Mouse (Mus musculus) macrophage (primary cell): Measurements from ENCODE around the gene Gm37240. TPM values are rescaled to one million over a fixed set of nuclear protein-coding genes. Genes with fewer than 3 reads are reported as not detected.

Experiments
- H3K27ac ChIP-seq: fragments of 350-480 bp; formaldehyde crosslinking; 2 replicates; pipeline ENCODE4 v1.9.0; 2021
- H3K36me3 ChIP-seq: fragments of 350-480 bp; formaldehyde crosslinking; 2 replicates; pipeline ENCODE4 v1.9.0; 2021; ENCODE audit errors: inconsistent target
- H3K4me3 ChIP-seq: fragments of 350-480 bp; formaldehyde crosslinking; 2 replicates; pipeline ENCODE4 v1.9.0; 2021; ENCODE audit errors: inconsistent target
- H3K79me2 ChIP-seq: fragments of 350-480 bp; formaldehyde crosslinking; 2 replicates; pipeline ENCODE4 v1.9.0; 2021; ENCODE audit errors: inconsistent target
- WGBS: methylation state at CpG from one replicate; pipeline ENCODE4 v1.1.7; 2026; ENCODE audit warnings: inconsistent platforms; ENCODE audit not compliant: missing documents; 5-methylcytosine and 5-hydroxymethylcytosine counted together
- polyA plus RNA-seq: library from polyadenylated mRNA; stranded (reverse); fragments of 250-400 nt; gene quantifications from 3 replicates; pipeline ENCODE4 v1.2.4, GENCODE M21; 2018; ENCODE audit warnings: inconsistent platforms

The Gm37240 gene
- polyA plus RNA-seq, 1 experiment from 2014 or later, result not detected

DNA sequence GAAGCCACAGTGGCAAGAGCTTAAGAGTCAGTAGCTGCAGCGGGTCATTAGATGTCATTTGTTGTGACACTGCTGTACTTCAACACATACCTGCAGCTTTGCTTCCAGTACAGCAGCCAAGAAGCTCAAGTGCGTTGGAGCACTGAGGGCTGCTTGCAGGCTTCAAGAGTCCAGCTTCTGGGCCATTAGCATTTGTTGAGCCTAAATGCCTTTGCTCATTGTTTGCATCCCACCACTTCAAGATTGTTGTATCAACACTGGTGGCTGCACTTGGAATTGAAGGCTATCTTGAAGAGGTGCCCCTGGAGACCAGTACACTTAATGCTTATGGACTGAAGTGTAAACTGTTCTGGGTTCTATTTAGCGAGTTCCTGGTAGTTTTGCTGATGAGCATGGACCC is 280.4 kb downstream of the Gm37240 start:
- H3K27ac ChIP-seq, result no peak overlapping the region
- H3K4me3 ChIP-seq, result no peak overlapping the region
- 92% methylated on average over 3 of the region's 3 CpGs for WGBS
- no peaks in the 10 kb centered on the region for H3K36me3 ChIP-seq
- no peaks in the 10 kb centered on the region for H3K79me2 ChIP-seq

DNA sequence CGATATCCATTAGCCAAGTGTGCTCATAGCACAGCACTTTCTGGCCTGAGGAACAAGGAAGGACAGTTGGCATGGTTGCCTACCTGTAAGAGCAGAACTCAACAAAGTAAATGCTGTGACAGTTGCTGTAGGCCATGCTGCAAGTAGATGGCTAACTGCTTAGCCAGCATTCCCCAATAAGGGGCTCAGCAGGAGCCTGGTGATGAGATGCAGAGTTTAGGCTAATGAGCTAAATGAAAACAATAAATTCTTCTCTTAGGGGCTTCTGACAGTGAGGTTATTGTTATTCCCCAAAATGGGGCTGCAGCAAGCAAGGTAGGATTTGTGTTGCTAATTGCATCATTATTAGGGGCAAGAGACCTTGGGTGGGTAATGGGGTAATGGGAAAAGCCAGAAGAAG is 283.5 kb downstream of the Gm37240 start:
- 100% methylated on average over 1 of the region's 1 CpGs for WGBS
- H3K36me3 ChIP-seq, result no peaks in the 10 kb centered on the region
- H3K79me2 ChIP-seq, result no peaks in the 10 kb centered on the region
- no peak overlapping the region for H3K27ac ChIP-seq
- no peak overlapping the region for H3K4me3 ChIP-seq

DNA sequence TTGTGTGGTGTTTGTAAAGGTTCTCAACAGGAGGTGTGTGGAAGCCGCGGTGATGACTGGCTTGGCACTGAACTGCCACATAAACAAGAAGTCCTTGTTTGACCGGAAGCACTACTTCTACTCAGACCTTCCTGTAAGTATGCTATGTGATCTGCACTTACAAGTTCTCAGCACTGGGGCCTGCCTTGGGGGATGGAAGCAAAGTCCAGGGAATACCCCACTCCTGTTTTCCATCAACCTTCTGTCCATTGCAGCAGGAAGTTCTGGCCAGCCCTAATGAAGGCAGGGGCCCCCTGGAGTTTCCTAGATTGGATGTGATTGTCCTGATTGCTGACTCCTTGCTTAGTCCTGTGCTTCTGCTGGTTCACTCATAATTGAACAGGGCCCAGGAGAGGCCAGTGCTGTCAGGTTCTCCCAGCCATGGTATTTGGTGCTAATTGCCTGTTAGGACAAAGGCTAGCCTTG is 285.4 kb downstream of the Gm37240 start:
- WGBS, result 67% methylated on average over 3 of the region's 3 CpGs
- Histone ChIP-seq H3K27ac (no peak overlapping the region), H3K4me3 (no peak overlapping the region), H3K36me3 (no peaks in the 10 kb centered on the region), H3K79me2 (no peaks in the 10 kb centered on the region)

DNA sequence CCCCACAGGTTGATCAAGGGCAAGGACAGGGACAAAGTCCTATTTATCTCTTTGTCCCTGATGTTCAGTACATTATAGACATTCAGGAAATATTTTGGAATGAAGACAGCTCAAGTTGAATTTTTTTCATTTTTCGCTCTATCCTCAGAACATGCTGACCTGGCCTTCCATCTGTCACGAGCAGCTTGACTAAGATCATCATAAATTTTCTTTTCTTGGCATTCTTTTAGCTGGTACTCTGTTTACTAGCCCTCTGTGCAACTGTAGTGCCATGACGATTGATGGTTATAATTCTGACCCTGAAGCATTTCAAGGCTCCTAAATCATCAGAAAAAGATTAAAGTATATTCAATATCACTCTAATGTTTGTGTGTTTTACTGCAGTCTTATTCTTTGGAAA is 287.8 kb downstream of the Gm37240 start:
- no peaks in the 10 kb centered on the region for H3K79me2 ChIP-seq
- H3K36me3 ChIP-seq, result no peaks in the 10 kb centered on the region
- 93% methylated on average over 3 of the region's 3 CpGs for WGBS
- no peak overlapping the region for H3K4me3 ChIP-seq
- H3K27ac ChIP-seq, result no peak overlapping the region

DNA sequence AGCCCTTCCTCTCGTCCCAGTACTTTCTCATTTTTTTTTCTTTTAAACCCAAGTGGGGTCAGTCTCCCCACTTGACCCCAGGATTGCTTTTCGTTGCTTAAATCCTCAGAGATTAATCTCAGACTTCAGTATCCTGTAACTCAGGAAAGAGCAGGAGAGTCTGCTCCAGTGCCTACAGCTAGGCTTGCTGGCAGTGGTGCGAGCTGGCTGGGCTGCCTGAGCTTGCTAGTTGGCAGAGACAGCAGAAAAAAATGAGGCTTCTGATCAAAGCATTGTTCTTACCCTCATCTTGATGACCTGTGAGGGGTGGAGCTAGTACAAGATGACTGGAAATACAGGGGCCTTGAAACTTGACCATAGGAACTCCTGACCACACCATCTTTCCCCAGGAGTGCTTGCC is 292.9 kb downstream of the Gm37240 start:
- no peak overlapping the region for H3K27ac ChIP-seq

DNA sequence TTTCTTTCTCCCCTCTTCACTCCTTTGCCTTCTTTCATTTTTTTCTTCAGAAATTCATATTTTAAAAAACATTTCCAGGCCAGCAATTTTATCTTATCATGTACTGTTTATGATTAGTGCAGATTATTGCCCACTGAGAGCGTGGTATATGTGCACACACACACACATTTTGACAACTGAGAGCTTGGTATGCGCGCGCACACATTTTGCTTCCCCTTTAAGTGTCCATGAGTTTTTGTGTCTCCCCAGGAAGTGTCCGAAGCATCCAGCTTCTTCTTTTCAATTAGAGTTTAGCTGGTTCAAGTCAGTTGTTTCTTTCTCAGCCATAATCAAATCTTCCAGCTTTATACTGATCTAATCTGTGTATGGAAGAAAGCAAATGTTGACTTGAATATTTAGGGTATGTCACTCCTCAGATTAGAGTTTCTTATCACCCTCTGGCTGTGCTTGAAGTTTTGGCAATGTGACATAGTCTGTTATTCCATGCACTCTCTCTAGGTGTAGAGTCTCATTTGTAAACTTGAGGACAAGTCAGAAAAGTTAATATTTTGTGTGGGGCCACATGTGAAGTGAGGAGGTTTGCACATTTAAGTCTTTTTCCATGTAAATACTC is 294.6 kb downstream of the Gm37240 start:
- Histone ChIP-seq H3K27ac (no peak overlapping the region), H3K79me2 (no peaks in the 10 kb centered on the region), H3K4me3 (no peak overlapping the region), H3K36me3 (no peaks in the 10 kb centered on the region)
- 93% methylated on average over 5 of the region's 5 CpGs for WGBS

More for the DNA sequence above, 292.9 kb downstream of the Gm37240 start:
- no peak overlapping the region for H3K4me3 ChIP-seq
- 100% methylated on average over 3 of the region's 3 CpGs for WGBS
- no peaks in the 10 kb centered on the region for H3K79me2 ChIP-seq
- no peaks in the 10 kb centered on the region for H3K36me3 ChIP-seq

DNA sequence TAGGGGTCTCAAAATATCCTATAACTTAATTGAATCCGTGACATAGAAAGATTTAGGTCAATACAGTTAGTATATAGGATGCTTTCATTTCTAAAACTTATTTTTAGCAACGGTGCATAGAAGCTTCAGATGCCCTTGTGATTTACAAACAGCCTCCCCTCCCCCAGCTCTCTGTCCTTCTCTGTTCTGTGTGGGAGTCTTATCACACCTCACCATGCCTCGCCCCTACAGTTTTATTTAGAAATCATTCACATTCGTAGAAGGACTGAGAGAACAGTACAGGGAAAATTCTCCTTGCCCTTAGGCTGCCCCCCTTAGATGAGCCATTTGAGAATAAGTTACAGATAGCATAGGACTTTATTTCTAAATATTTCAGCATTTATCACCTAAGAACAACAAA is 295.3 kb downstream of the Gm37240 start:
- 86% methylated on average over 4 of the region's 4 CpGs for WGBS
- H3K4me3 ChIP-seq, result no peak overlapping the region
- no peak overlapping the region for H3K27ac ChIP-seq
- H3K79me2 ChIP-seq, result no peaks in the 10 kb centered on the region
- H3K36me3 ChIP-seq, result no peaks in the 10 kb centered on the region

DNA sequence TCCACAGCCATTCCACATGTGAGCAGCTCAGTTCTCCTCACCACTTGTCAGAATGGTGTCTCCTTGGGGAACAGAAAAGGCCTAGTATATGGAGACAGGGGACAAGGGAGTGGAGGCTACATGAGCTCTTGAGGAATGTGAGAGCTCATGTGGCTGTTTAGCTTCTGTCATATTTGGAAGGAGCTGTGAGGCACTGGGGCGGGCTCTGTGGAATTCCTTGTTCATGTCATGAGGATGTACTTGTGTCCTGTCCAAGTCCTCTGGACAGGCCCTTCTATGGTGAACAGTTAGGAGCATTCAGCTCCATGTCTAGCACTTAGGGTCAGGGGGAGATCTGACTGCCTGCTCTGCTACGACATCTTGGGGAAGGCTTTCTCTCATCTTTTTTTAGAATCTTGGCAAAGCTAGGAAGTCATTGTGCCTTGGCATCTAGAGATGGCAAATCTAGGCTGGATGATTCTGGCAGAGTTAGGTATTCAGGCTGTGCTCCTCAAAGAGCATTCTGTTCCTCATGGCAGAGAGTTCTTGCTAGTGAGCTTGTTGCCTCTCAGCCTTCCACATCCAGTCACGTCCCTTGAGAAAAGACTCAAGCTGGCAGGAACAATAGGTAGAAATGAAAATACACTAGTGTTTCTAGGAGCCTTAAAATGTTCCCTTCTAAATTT is 297.1 kb downstream of the Gm37240 start:
- Histone ChIP-seq H3K27ac (no peak overlapping the region), H3K36me3 (no peaks in the 10 kb centered on the region), H3K79me2 (no peaks in the 10 kb centered on the region), H3K4me3 (no peak overlapping the region)
- WGBS, result 97% methylated on average over 3 of the region's 3 CpGs

DNA sequence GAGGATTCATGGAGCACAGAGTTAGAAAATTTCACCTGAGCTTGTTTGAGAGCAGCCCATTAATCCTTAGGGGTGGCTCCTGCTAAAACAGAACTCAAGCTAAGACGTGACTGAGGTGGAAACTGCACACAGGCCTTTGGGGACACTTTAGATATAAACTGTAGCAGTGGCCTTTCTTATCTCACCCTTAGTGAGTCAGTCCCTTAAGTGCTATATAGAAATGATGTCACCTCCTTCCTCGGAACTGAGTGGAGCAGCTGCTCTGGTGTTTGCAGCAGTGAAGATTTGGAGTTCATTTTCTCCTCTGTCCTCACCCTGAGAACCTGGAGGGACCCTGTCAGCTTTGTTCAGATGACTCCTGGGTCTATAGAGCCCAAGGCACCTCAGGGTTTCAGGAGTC is 298.6 kb downstream of the Gm37240 start:
- 78% methylated on average over 2 of the region's 2 CpGs for WGBS
- Histone ChIP-seq H3K79me2 (no peaks in the 10 kb centered on the region), H3K4me3 (no peak overlapping the region), H3K27ac (no peak overlapping the region), H3K36me3 (0 out of 2 replicates have a peak, but pooled peaks cover 4% of the 10 kb centered on the region)

DNA sequence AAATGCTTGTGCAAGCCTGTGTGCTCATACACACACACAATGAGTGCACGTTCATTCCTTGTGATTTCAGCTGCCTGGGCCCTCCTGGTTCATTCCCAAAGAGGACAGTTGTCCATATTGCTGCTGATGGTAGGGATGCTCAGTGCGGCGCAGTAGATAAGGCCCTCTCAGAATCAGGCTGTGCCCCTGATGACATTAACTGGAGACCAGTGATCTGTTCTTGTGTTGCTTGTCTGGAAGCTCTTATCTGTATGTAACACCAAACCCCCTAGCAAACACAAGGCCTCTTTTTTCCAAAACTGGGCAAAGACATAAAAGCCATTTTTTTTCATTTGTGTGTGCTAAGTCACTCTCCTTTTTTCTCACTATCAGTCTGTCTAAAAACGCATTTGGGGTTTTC is 302.4 kb downstream of the Gm37240 start:
- 93% methylated on average over 4 of the region's 4 CpGs for WGBS

DNA sequence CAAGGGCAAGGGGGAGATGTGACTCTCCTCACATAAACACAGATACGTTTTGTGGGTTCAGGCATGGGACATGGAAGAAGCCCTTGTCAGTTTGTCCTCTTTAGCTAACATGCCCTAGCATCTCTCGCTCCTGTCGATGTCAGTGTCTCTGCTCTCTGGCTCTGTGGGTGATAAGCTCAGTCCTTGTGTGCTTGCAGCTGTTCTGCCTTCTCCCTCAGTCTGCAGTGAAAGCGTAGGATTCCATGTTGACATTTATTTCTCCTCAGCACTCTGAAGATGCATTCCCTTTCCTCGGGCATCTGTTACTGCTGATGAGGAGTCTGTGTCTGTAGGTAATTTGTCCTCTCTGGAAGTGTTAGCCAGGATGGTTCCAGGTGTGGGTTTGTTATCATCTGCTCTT is 304.1 kb downstream of the Gm37240 start:
- Histone ChIP-seq H3K36me3 (peaks cover 11% of the 10 kb centered on the region; the same call in 1 of the 2 replicates), H3K4me3 (no peak overlapping the region), H3K79me2 (no peaks in the 10 kb centered on the region), H3K27ac (no peak overlapping the region)
- 94% methylated on average over 5 of the region's 5 CpGs for WGBS

More for the DNA sequence above, 302.4 kb downstream of the Gm37240 start:
- Histone ChIP-seq H3K27ac (no peak overlapping the region), H3K4me3 (no peak overlapping the region), H3K79me2 (no peaks in the 10 kb centered on the region), H3K36me3 (0 out of 2 replicates have a peak, but pooled peaks cover 10% of the 10 kb centered on the region)

DNA sequence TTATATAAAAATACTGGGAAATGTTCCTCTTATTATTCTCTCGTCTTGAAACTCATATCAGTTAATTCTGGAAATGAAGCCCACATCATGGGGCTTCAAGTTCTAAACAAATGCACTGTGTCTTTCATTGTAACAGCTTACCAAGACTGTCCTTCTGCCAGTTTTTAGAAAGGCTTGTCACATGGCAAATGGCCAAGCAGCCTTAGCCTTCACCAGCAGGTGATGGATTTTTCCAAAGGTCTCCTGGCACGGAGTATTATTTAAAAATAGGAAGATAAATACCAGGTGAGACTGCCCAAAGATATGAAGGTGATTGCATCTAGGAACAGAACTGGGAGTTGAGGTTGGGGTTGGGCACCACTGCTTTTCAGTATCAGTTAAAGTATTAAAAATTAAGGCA is 304.6 kb downstream of the Gm37240 start:
- Histone ChIP-seq H3K36me3 (peaks cover 16% of the 10 kb centered on the region; the same call in 1 of the 2 replicates), H3K79me2 (no peaks in the 10 kb centered on the region), H3K27ac (no peak overlapping the region), H3K4me3 (no peak overlapping the region)
- WGBS, result 100% methylated on average over 2 of the region's 2 CpGs

DNA sequence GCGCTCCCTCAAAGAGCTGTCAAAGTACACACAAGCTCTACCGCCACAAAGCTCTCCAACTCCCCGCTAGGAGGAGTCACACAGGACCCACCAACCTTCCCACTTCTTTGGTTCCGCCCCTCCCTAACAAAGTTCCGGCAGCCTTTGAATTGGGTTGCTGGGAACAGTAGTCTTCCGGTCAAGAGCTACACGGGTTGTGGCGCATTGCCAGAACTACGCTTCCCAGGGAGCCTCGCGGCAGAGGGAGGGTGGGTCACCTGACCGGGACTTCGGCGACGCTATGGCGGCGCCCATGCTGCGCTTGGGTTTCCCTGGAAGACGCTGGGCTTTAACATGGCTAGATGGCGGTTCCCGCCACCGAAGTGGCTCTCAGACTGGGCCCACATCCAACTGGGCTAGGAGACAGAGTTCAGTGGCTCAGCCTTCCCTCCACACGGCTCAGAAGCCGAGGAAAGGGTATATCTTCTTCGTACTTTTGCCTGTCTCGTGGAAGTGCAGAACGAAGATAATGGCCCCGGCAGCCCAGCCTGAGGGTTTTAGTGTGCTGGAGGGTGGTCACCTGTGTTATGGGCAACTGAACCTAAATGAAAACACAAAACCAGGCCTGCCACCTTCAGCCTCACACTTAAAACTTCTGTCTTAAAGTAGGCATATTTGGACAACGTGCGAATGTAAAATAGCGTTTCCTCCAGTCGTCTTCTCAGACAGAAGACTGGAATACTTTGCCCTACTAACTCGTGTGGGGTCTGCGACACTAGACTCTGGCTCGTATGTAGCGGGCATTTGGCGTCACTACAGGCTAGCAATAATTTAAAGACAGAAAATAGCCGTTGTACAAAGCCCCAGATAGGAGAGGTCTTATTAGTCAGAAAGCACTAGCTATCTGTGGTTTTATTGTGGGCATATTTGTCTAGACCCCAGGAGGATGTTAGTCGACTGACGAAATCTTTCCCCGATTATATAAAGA is 313.2 kb downstream of the Gm37240 start, which contains the start of gene Gatb:
Gene Gatb, plus strand, starts transcription at position 256 of the 967 bp plus-strand sequence.
- Histone ChIP-seq H3K36me3 (peaks cover 11% of the 10 kb centered on the region; the same call in 1 of the 2 replicates), H3K79me2 (no peaks in the 10 kb centered on the region), H3K27ac (peak within 1 kb of the TSS; percentile 67), H3K4me3 (peak within 1 kb of the TSS; percentile 95)
- 2% methylated on average over 41 of the region's 41 CpGs for WGBS

DNA sequence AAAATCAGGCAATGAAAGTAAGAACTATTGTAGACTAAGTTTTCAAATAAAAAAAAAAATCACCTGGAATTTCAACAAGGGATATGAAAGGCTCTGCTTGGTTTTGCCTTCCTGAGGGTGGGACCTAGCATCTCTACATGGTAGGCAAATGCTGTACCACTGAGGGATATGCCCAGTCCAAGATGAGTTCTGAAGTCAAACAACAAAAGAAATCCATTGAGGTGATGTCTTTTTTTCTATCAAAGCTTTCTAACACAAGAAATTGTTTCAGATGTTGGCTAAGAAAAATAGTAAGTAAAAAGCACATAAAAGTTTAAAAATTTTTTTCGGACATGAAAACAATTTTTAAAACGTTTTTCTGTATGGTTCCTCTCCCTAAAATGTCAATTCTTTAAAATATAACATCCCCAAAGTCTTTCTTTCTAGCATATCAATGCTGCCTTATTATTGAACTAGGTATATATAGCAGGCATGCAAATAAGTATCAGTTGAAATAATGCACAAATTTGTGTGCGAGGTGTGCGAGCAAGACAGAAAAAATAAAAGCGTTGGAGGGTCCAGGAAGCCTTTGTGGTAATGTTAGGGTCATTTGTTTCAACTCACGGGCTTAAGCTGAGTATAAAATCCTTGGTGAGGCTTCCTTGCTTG is 314.0 kb downstream of the Gm37240 start:
- Histone ChIP-seq H3K79me2 (no peaks in the 10 kb centered on the region), H3K27ac (no peak overlapping the region), H3K36me3 (peaks cover 11% of the 10 kb centered on the region; the same call in 1 of the 2 replicates), H3K4me3 (peak overlapping the region; percentile 95)
- WGBS, result 20% methylated on average over 6 of the region's 6 CpGs
